Mouse (Mus musculus): ENCODE results near the gene Zdhhc3. TPM values are rescaled to one million over a fixed set of nuclear protein-coding genes. Genes with fewer than 3 reads are reported as not detected.

Gene Zdhhc3
- polyA plus RNA-seq (2016; fragmentation: Nextera tagmentation; extraction: Ambion mirVana): 82.2 and 83.4 TPM in 2 replicates

GRCm38 (mm10) chr9:123112805-123113521 lies at the start of gene Zdhhc3, which contains the start of gene Exosc7:
Gene Zdhhc3, minus strand, starts transcription at chr9:123113205.
Gene Exosc7, plus strand, starts transcription at chr9:123113215.
- no peaks in the 10 kb centered on the region for H3K27me3 ChIP-seq
- H3K4me3 ChIP-seq (replicated peaks): peak within 1 kb of the TSS; percentile 93
- under 1% methylated on average over 77 of the region's 79 CpGs for WGBS
- H3K9me3 ChIP-seq: no peaks in the 10 kb centered on the region
- peaks cover 7% of the 10 kb centered on the region for H3K36me3 ChIP-seq (replicated peaks)
- peak within 1 kb of the TSS; percentile 96 for H3K9ac ChIP-seq
- H3K4me1 ChIP-seq: peaks cover 20% of the 10 kb centered on the region
- H3K27ac ChIP-seq: peak within 1 kb of the TSS; percentile 96
- peak; percentile 96 for ATAC-seq (ENCODE audit: low FRiP score)
- peak within 1 kb of the TSS; percentile 92 for H3K4me2 ChIP-seq

- no peak for ATAC-seq (ENCODE audit: low FRiP score)
- H3K4me1 ChIP-seq: no peaks in the 10 kb centered on the region
- H3K9ac ChIP-seq: no peak overlapping the region
- H3K27ac ChIP-seq: no peak overlapping the region
- H3K4me3 ChIP-seq (replicated peaks): no peak overlapping the region
- 70% methylated on average over 2 of the region's 2 CpGs for WGBS
- H3K36me3 ChIP-seq (replicated peaks): no peaks in the 10 kb centered on the region
- no peaks in the 10 kb centered on the region for H3K9me3 ChIP-seq
- H3K27me3 ChIP-seq: no peaks in the 10 kb centered on the region
- no peak overlapping the region for H3K4me2 ChIP-seq
These were observed 48.8 kb upstream of the Zdhhc3 start for GRCm38 (mm10) chr9:123161792-123162191.

GRCm38 (mm10) chr9:123159330-123159729 lies 46.3 kb upstream of the Zdhhc3 start:
- no peaks in the 10 kb centered on the region for H3K9me3 ChIP-seq
- no peak overlapping the region for H3K4me3 ChIP-seq (replicated peaks)
- no peak for ATAC-seq (ENCODE audit: low FRiP score)
- H3K4me1 ChIP-seq: no peaks in the 10 kb centered on the region
- no peaks in the 10 kb centered on the region for H3K36me3 ChIP-seq (replicated peaks)
- H3K9ac ChIP-seq: no peak overlapping the region
- H3K27me3 ChIP-seq: no peaks in the 10 kb centered on the region
- H3K4me2 ChIP-seq: no peak overlapping the region
- H3K27ac ChIP-seq: no peak overlapping the region
- 57% methylated on average over 7 of the region's 7 CpGs for WGBS

- no peak overlapping the region for H3K9ac ChIP-seq
- WGBS: 68% methylated on average over 8 of the region's 8 CpGs
- no peak overlapping the region for H3K27ac ChIP-seq
- H3K4me3 ChIP-seq (replicated peaks): no peak overlapping the region
- ATAC-seq (ENCODE audit: low FRiP score): no peak
- no peak overlapping the region for H3K4me2 ChIP-seq
- no peaks in the 10 kb centered on the region for H3K36me3 ChIP-seq (replicated peaks)
- H3K4me1 ChIP-seq: no peaks in the 10 kb centered on the region
- no peaks in the 10 kb centered on the region for H3K9me3 ChIP-seq
- no peaks in the 10 kb centered on the region for H3K27me3 ChIP-seq
These were observed 45.3 kb upstream of the Zdhhc3 start for GRCm38 (mm10) chr9:123158125-123158836.

- Histone ChIP-seq H3K4me2 (no peak overlapping the region), H3K36me3 (replicated peaks) (no peaks in the 10 kb centered on the region), H3K4me3 (replicated peaks) (no peak overlapping the region), H3K27ac (no peak overlapping the region), H3K27me3 (no peaks in the 10 kb centered on the region), H3K4me1 (no peaks in the 10 kb centered on the region), H3K9ac (no peak overlapping the region), H3K9me3 (no peaks in the 10 kb centered on the region)
- no peak for ATAC-seq (ENCODE audit: low FRiP score)
These were observed 44.7 kb upstream of the Zdhhc3 start for GRCm38 (mm10) chr9:123157699-123158098.

GRCm38 (mm10) chr9:123156910-123157361 lies 43.9 kb upstream of the Zdhhc3 start:
- H3K36me3 ChIP-seq (replicated peaks): no peaks in the 10 kb centered on the region
- 29% methylated on average over 30 of the region's 30 CpGs for WGBS
- no peak overlapping the region for H3K9ac ChIP-seq
- no peaks in the 10 kb centered on the region for H3K4me1 ChIP-seq
- H3K27ac ChIP-seq: no peak overlapping the region
- H3K27me3 ChIP-seq: no peaks in the 10 kb centered on the region
- H3K4me3 ChIP-seq (replicated peaks): 0 out of 2 replicates have a peak overlapping the region, but pooled peaks have one; percentile 14
- H3K4me2 ChIP-seq: peak overlapping the region; percentile 39
- H3K9me3 ChIP-seq: no peaks in the 10 kb centered on the region
- peak; percentile 73; the same call in 1 of the 2 replicates for ATAC-seq (ENCODE audit: low FRiP score)

- H3K27me3 ChIP-seq: no peaks in the 10 kb centered on the region
- ATAC-seq (ENCODE audit: low FRiP score): no peak
- WGBS: 89% methylated on average over 2 of the region's 2 CpGs
These were observed 40.1 kb upstream of the Zdhhc3 start for GRCm38 (mm10) chr9:123153121-123153520.

GRCm38 (mm10) chr9:123152026-123152425 lies 39.0 kb upstream of the Zdhhc3 start:
- 86% methylated on average over 3 of the region's 3 CpGs for WGBS
- ATAC-seq (ENCODE audit: low FRiP score): no peak
- H3K9ac ChIP-seq: no peak overlapping the region

More at GRCm38 (mm10) chr9:123153121-123153520, 40.1 kb upstream of the Zdhhc3 start:
- H3K27ac ChIP-seq: no peak overlapping the region
- H3K4me1 ChIP-seq: no peaks in the 10 kb centered on the region
- no peak overlapping the region for H3K9ac ChIP-seq
- no peaks in the 10 kb centered on the region for H3K9me3 ChIP-seq
- H3K36me3 ChIP-seq (replicated peaks): no peaks in the 10 kb centered on the region
- no peak overlapping the region for H3K4me2 ChIP-seq
- H3K4me3 ChIP-seq (replicated peaks): no peak overlapping the region

GRCm38 (mm10) chr9:123151561-123151960 lies 38.6 kb upstream of the Zdhhc3 start:
- WGBS: 61% methylated on average over 1 of the region's 1 CpGs
- no peak overlapping the region for H3K4me2 ChIP-seq
- no peak for ATAC-seq (ENCODE audit: low FRiP score)

More at GRCm38 (mm10) chr9:123152026-123152425, 39.0 kb upstream of the Zdhhc3 start:
- Histone ChIP-seq H3K4me2 (no peak overlapping the region), H3K4me3 (replicated peaks) (no peak overlapping the region), H3K9me3 (no peaks in the 10 kb centered on the region), H3K36me3 (replicated peaks) (no peaks in the 10 kb centered on the region), H3K4me1 (no peaks in the 10 kb centered on the region), H3K27me3 (no peaks in the 10 kb centered on the region), H3K27ac (no peak overlapping the region)

GRCm38 (mm10) chr9:123150241-123151020 lies 37.4 kb upstream of the Zdhhc3 start, which contains the start of gene Clec3b:
Gene Clec3b, plus strand, starts transcription at chr9:123150946.
- Histone ChIP-seq H3K36me3 (replicated peaks) (no peaks in the 10 kb centered on the region), H3K9ac (no peak within 1 kb of the TSS), H3K27ac (no peak within 1 kb of the TSS), H3K9me3 (no peaks in the 10 kb centered on the region), H3K4me1 (no peaks in the 10 kb centered on the region), H3K27me3 (no peaks in the 10 kb centered on the region), H3K4me3 (replicated peaks) (no peak within 1 kb of the TSS), H3K4me2 (no peak within 1 kb of the TSS)
- 88% methylated on average over 5 of the region's 5 CpGs for WGBS
- ATAC-seq (ENCODE audit: low FRiP score): no peak

More at GRCm38 (mm10) chr9:123151561-123151960, 38.6 kb upstream of the Zdhhc3 start:
- H3K27me3 ChIP-seq: no peaks in the 10 kb centered on the region
- no peaks in the 10 kb centered on the region for H3K9me3 ChIP-seq
- H3K4me3 ChIP-seq (replicated peaks): no peak overlapping the region
- no peaks in the 10 kb centered on the region for H3K36me3 ChIP-seq (replicated peaks)
- H3K27ac ChIP-seq: no peak overlapping the region
- H3K9ac ChIP-seq: no peak overlapping the region
- no peaks in the 10 kb centered on the region for H3K4me1 ChIP-seq

- 89% methylated on average over 5 of the region's 5 CpGs for WGBS
- ATAC-seq (ENCODE audit: low FRiP score): no peak
These were observed 35.4 kb upstream of the Zdhhc3 start for GRCm38 (mm10) chr9:123148430-123148829.

More at GRCm38 (mm10) chr9:123148430-123148829, 35.4 kb upstream of the Zdhhc3 start:
- Histone ChIP-seq H3K4me3 (replicated peaks) (no peak overlapping the region), H3K9me3 (peaks cover 6% of the 10 kb centered on the region; the same call in 1 of the 2 replicates), H3K9ac (no peak overlapping the region), H3K27me3 (no peaks in the 10 kb centered on the region), H3K36me3 (replicated peaks) (peaks cover 4% of the 10 kb centered on the region; the same call in 1 of the 2 replicates), H3K4me1 (no peaks in the 10 kb centered on the region), H3K27ac (no peak overlapping the region), H3K4me2 (no peak overlapping the region)

All from forebrain, embryonic 12.5 days (tissue).